Mouse (Mus musculus) gastrocnemius, adult 18-20 months (tissue): ENCODE results near the gene Slpi. TPM values are rescaled to one million over a fixed set of nuclear protein-coding genes. Genes with fewer than 3 reads are reported as not detected.

Experiments
- DNase-seq: peaks from one replicate; pipeline ENCODE4 v3.0.0; 2021; ENCODE audit warnings: low spot score
- microRNA-seq: library from miRNA; unstranded; fragments of <30 nt; microRNA quantifications from one replicate; pipeline ENCODE4 v1.2.0, GENCODE M21; 2021
- total RNA-seq, 2 experiments: library from RNA; stranded (reverse); gene quantifications; 2 replicates each; pipeline ENCODE4 v1.2.3; 2021

Gene Slpi
- total RNA-seq, 2 experiments from 2014 or later = 0.73 TPM; not detected in 1

DNA sequence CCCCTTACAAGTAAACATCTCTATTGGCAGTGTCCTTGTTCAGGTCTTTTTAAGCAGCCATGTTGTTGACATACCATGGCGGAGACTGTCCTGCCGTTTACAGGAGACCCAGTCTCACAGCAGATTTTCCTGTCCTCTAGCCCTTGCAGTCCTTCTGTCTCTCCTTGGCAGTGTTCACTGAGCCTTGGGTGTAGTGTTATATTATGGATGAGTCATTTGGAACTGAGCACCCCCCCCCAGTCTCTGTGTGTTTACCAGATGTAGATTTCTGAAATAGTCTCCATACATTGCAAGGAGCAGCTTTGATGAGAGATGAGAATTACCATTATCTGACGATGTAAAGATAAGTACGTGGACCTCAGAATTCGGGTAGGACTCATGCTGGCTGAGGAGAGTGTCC lies 76.3 kb downstream of the Slpi start:
- no peak for DNase-seq

Small RNA genes lying within 50 kb of the gene (microRNA-seq; reads per million reads assigned to microRNA genes)
- not detected for gene Mir7678

Other genes with a start within 250 kb of the Slpi start
- 1 to 10 TPM; 1.4 to 1.5 TPM for gene Kcns1, start 218.0 kb downstream of the Slpi start, total RNA-seq
- under 1 TPM in 1 of 2 experiments, not detected in 1; 0.11 TPM for gene Wfdc5, start 206.4 kb downstream of the Slpi start, total RNA-seq
- gene Wfdc12, start 198.5 kb downstream of the Slpi start, total RNA-seq = not detected
- not detected for gene Wfdc15a, start 189.0 kb downstream of the Slpi start, total RNA-seq
- gene Wfdc15b, start 167.4 kb downstream of the Slpi start, total RNA-seq = not detected
- not detected for gene Svs2, start 150.6 kb downstream of the Slpi start, total RNA-seq
- not detected for gene Svs3b, start 132.5 kb downstream of the Slpi start, total RNA-seq
- gene Svs4, start 110.6 kb downstream of the Slpi start, total RNA-seq = not detected
- not detected for gene Svs3a, start 99.8 kb downstream of the Slpi start, total RNA-seq
- gene Svs6, start 72.3 kb downstream of the Slpi start, total RNA-seq = not detected
- gene Svs5, start 56.4 kb downstream of the Slpi start, total RNA-seq = not detected
- not detected for gene Rbpjl, start 14.0 kb upstream of the Slpi start, total RNA-seq
- gene Matn4, start 16.1 kb upstream of the Slpi start, total RNA-seq = under 1 TPM; 0.59 to 0.78 TPM
- 10 to 100 TPM; 62.6 to 77.3 TPM for gene Sdc4, start 54.8 kb upstream of the Slpi start, total RNA-seq
- gene Sys1, start 67.9 kb upstream of the Slpi start, total RNA-seq = 10 to 100 TPM; 26.0 to 26.2 TPM
- 1 to 10 TPM; 3.8 to 6.5 TPM for gene Gm20458, start 71.9 kb upstream of the Slpi start, total RNA-seq
- not detected for gene Trp53tg5, start 84.6 kb upstream of the Slpi start, total RNA-seq
- gene Dbndd2, start 97.0 kb upstream of the Slpi start, total RNA-seq = 10 to 100 TPM; 22.8 to 24.5 TPM
- gene Pigt, start 108.4 kb upstream of the Slpi start, total RNA-seq = 10 to 100 TPM; 31.4 to 32.6 TPM
- gene Wfdc2, start 173.3 kb upstream of the Slpi start, total RNA-seq = not detected
- not detected for gene Spint3, start 184.4 kb upstream of the Slpi start, total RNA-seq
- not detected for gene Wfdc6a, start 196.4 kb upstream of the Slpi start, total RNA-seq
- gene Eppin, start 204.5 kb upstream of the Slpi start, total RNA-seq = not detected
- gene Wfdc6b, start 224.4 kb upstream of the Slpi start, total RNA-seq = not detected
- not detected for gene Wfdc8, start 224.5 kb upstream of the Slpi start, total RNA-seq
- not detected for gene Wfdc16, start 249.7 kb upstream of the Slpi start, total RNA-seq